Mouse (Mus musculus) midbrain, postnatal 0 days (tissue): Measurements from ENCODE around the gene Grap. TPM values are rescaled to one million over a fixed set of nuclear protein-coding genes. Genes with fewer than 3 reads are reported as not detected.
A peak's percentile ranks its signal among the peaks of the same experiment; 100 is the strongest.
"Not testable (repeated sequence)": the region's sequence is repeated elsewhere in the genome, so short reads cannot be mapped to it uniquely, and the experiment has no call there.

Source experiments
- ATAC-seq: fragments of 200-750 bp; cut with Nextera tagmentation; 2 replicates; pipeline ENCODE4 v1.8.0; 2017; ENCODE audit warnings: moderate number of reproducible peaks, mild to moderate bottlenecking, moderate TSS enrichment, moderate library complexity; ENCODE audit not compliant: low FRiP score
- DNase-seq: peaks from one replicate; pipeline ENCODE4 v3.0.0-alpha.2; 2015; ENCODE audit warnings: low spot score
- H3K27ac ChIP-seq: fragments of 300-500 bp; sonication (generic); 2 replicates; pipeline ENCODE4 v1.5.1; 2014; ENCODE audit warnings: low read depth, mild to moderate bottlenecking, low read length, mixed read lengths
- H3K27me3 ChIP-seq: fragments of 300-500 bp; sonication (generic); 2 replicates; pipeline ENCODE4 v1.6.1; 2014; ENCODE audit warnings: low read length, control low read depth, mixed read lengths; ENCODE audit not compliant: insufficient read depth
- H3K36me3 ChIP-seq: fragments of 300-500 bp; sonication (generic); 2 replicates; pipeline ENCODE4 v1.6.1; 2014; ENCODE audit warnings: low read length, control low read depth, mixed read lengths; ENCODE audit not compliant: insufficient read depth
- H3K4me1 ChIP-seq: fragments of 300-500 bp; sonication (generic); 2 replicates; pipeline ENCODE4 v1.6.1; 2014; ENCODE audit warnings: mild to moderate bottlenecking, control low read depth, antibody characterized with exemption, low read length, mixed read lengths; ENCODE audit not compliant: insufficient read depth
- H3K4me2 ChIP-seq: fragments of 300-500 bp; sonication (generic); 2 replicates; pipeline ENCODE4 v1.6.1; 2014; ENCODE audit warnings: low read depth, mild to moderate bottlenecking, low read length, mixed read lengths; ENCODE audit not compliant: poor library complexity, severe bottlenecking
- H3K4me3 ChIP-seq: fragments of 300-500 bp; sonication (generic); 2 replicates; pipeline ENCODE4 v1.5.1; 2014; ENCODE audit warnings: low read depth, mild to moderate bottlenecking, low read length, moderate library complexity
- H3K9ac ChIP-seq: fragments of 300-500 bp; sonication (generic); replicated peaks from 2 replicates; pipeline ENCODE4 v1.6.1; 2014; ENCODE audit warnings: mild to moderate bottlenecking, low read length, moderate library complexity, mixed read lengths; ENCODE audit not compliant: poor library complexity, severe bottlenecking
- H3K9me3 ChIP-seq: fragments of 300-500 bp; sonication (generic); 2 replicates; pipeline ENCODE4 v1.6.1; 2016; ENCODE audit warnings: low read length, control low read depth
- CTCF ChIP-seq: IDR thresholded peaks from 2 replicates; pipeline ENCODE4 v1.5.1; 2016; ENCODE audit warnings: antibody characterized with exemption, mild to moderate bottlenecking
- WGBS: fragments of 180-500 bp; shearing (Covaris S2); extraction: QIAGEN DNeasy Blood & Tissue Kit; methylation state at CpG from one replicate; pipeline ENCODE4 v1.1.7; 2014; 5-methylcytosine and 5-hydroxymethylcytosine counted together
- polyA plus RNA-seq: library from polyadenylated mRNA; unstranded; fragments of >200 nt; fragmentation: Nextera tagmentation; extraction: Ambion mirVana; gene quantifications from 2 replicates; pipeline ENCODE4 v1.2.1, GENCODE M21; 2015
- total RNA-seq: library from RNA; depleted of rRNA; stranded (reverse); fragments of >200 nt; gene quantifications from 2 replicates; pipeline ENCODE4 v1.2.3, GENCODE M21; 2014

Grap gene
- total and polyA plus RNA-seq, 2 experiments from 2014 or later = 5.8 to 6.6 TPM

- DNase-seq (no peak), ATAC-seq (no peak)
- H3K27me3 ChIP-seq = no peaks in the 10 kb centered on the region
- H3K4me1 ChIP-seq = no peaks in the 10 kb centered on the region
- peak; percentile 53 for TF ChIP-seq CTCF
- no peak overlapping the region for H3K4me2 ChIP-seq
- no peak overlapping the region for H3K9ac ChIP-seq
- H3K9me3 ChIP-seq = no peaks in the 10 kb centered on the region
- no peak overlapping the region for H3K27ac ChIP-seq
- H3K4me3 ChIP-seq = no peak overlapping the region
- WGBS = 57% methylated on average over 3 of the region's 3 CpGs
- H3K36me3 ChIP-seq = no peaks in the 10 kb centered on the region
Measured at GRCm38 (mm10) chr11:61629621-61630020, 23.4 kb upstream of the Grap start.

- 87% methylated on average over 3 of the region's 4 CpGs for WGBS
- not testable (repeated sequence) for DNase-seq
Measured at GRCm38 (mm10) chr11:61636309-61636708, 16.8 kb upstream of the Grap start.

GRCm38 (mm10) chr11:61637413-61637812, 15.7 kb upstream of the Grap start:
- DNase-seq (no peak), ATAC-seq (no peak)
- no peaks in the 10 kb centered on the region for H3K4me1 ChIP-seq
- no peak overlapping the region for H3K4me2 ChIP-seq
- H3K27ac ChIP-seq = no peak overlapping the region
- H3K4me3 ChIP-seq = no peak overlapping the region
- no peaks in the 10 kb centered on the region for H3K36me3 ChIP-seq
- 48% methylated on average over 1 of the region's 1 CpGs for WGBS
- no peaks in the 10 kb centered on the region for H3K9me3 ChIP-seq
- no peak overlapping the region for H3K9ac ChIP-seq
- TF ChIP-seq CTCF = no peak
- H3K27me3 ChIP-seq = no peaks in the 10 kb centered on the region

More at GRCm38 (mm10) chr11:61636309-61636708, 16.8 kb upstream of the Grap start:
- not testable (repeated sequence) for H3K4me2 ChIP-seq, H3K27ac ChIP-seq, H3K27me3 ChIP-seq, H3K9me3 ChIP-seq, H3K36me3 ChIP-seq, H3K4me3 ChIP-seq, H3K4me1 ChIP-seq, ATAC-seq, H3K9ac ChIP-seq

GRCm38 (mm10) chr11:61637856-61638255, 15.2 kb upstream of the Grap start:
- no peaks in the 10 kb centered on the region for H3K9me3 ChIP-seq
- no peak for TF ChIP-seq CTCF
- H3K9ac ChIP-seq = no peak overlapping the region
- H3K4me1 ChIP-seq = no peaks in the 10 kb centered on the region
- 94% methylated on average over 3 of the region's 3 CpGs for WGBS
- ATAC-seq (no peak), DNase-seq (no peak)
- H3K27me3 ChIP-seq = no peaks in the 10 kb centered on the region
- H3K27ac ChIP-seq = no peak overlapping the region
- H3K4me2 ChIP-seq = no peak overlapping the region
- H3K4me3 ChIP-seq = no peak overlapping the region
- H3K36me3 ChIP-seq = no peaks in the 10 kb centered on the region

GRCm38 (mm10) chr11:61638764-61639536, 14.1 kb upstream of the Grap start:
- no peak overlapping the region for H3K9ac ChIP-seq
- H3K36me3 ChIP-seq = no peaks in the 10 kb centered on the region
- no peaks in the 10 kb centered on the region for H3K4me1 ChIP-seq
- H3K4me3 ChIP-seq = no peak overlapping the region
- ATAC-seq = no peak
- H3K27ac ChIP-seq = no peak overlapping the region
- H3K4me2 ChIP-seq = no peak overlapping the region
- no peaks in the 10 kb centered on the region for H3K9me3 ChIP-seq
- 80% methylated on average over 12 of the region's 12 CpGs for WGBS
- H3K27me3 ChIP-seq = no peaks in the 10 kb centered on the region
- no peak for DNase-seq
- TF ChIP-seq CTCF = no peak

GRCm38 (mm10) chr11:61639601-61640177, 13.4 kb upstream of the Grap start:
- Histone ChIP-seq H3K4me2 (no peak overlapping the region), H3K4me1 (no peaks in the 10 kb centered on the region), H3K27ac (no peak overlapping the region), H3K9ac (no peak overlapping the region), H3K9me3 (no peaks in the 10 kb centered on the region), H3K4me3 (no peak overlapping the region), H3K27me3 (no peaks in the 10 kb centered on the region), H3K36me3 (no peaks in the 10 kb centered on the region)
- TF ChIP-seq CTCF = no peak
- DNase-seq (no peak), ATAC-seq (no peak)
- WGBS = 86% methylated on average over 6 of the region's 6 CpGs

GRCm38 (mm10) chr11:61640585-61640984, 12.5 kb upstream of the Grap start:
- WGBS = 86% methylated on average over 9 of the region's 9 CpGs

More at GRCm38 (mm10) chr11:61640585-61640984, 12.5 kb upstream of the Grap start:
- ATAC-seq, H3K27me3 ChIP-seq, H3K4me2 ChIP-seq, DNase-seq, H3K4me3 ChIP-seq, H3K4me1 ChIP-seq, H3K27ac ChIP-seq, H3K9me3 ChIP-seq, H3K9ac ChIP-seq, H3K36me3 ChIP-seq: not testable (repeated sequence)
